Mouse (Mus musculus) thymus, postnatal 0 days (tissue): Measurements from ENCODE around the gene Ddx52. TPM values are rescaled to one million over a fixed set of nuclear protein-coding genes. Genes with fewer than 3 reads are reported as not detected.

Experiments used
- polyA plus RNA-seq: library from polyadenylated mRNA; unstranded; fragments of >200 nt; fragmentation: Nextera tagmentation; extraction: Ambion mirVana; gene quantifications from 2 replicates; pipeline ENCODE4 v1.2.1, GENCODE M21; 2015

The Ddx52 gene
- polyA plus RNA-seq, 1 experiment from 2014 or later: 51.2 TPM

Other genes starting within 250 kb of the Ddx52 start
- 17.2 and 17.8 TPM in 2 replicates for gene Wfdc17, start 238.1 kb upstream of the Ddx52 start, polyA plus RNA-seq
- gene Wfdc18, start 233.0 kb upstream of the Ddx52 start, polyA plus RNA-seq: 48.5 and 54.9 TPM in 2 replicates
- gene Wfdc21, start 195.1 kb upstream of the Ddx52 start, polyA plus RNA-seq: 13.4 and 15.6 TPM in 2 replicates
- gene Heatr6, start 188.4 kb upstream of the Ddx52 start, polyA plus RNA-seq: 19.4 and 23.5 TPM in 2 replicates
- gene Hnf1b, start 92.0 kb upstream of the Ddx52 start, polyA plus RNA-seq: not detected in 2 replicates
- 16.7 and 17.6 TPM in 2 replicates for gene Synrg, start 22.4 kb downstream of the Ddx52 start, polyA plus RNA-seq
- gene Dusp14, start 127.2 kb downstream of the Ddx52 start, polyA plus RNA-seq: 12.8 and 13.6 TPM in 2 replicates
- gene Tada2a, start 187.5 kb downstream of the Ddx52 start, polyA plus RNA-seq: 17.5 and 19.7 TPM in 2 replicates
- gene Acaca, start 187.6 kb downstream of the Ddx52 start, polyA plus RNA-seq: 4.5 and 5.4 TPM in 2 replicates
- not detected in 2 replicates for gene Gm11437, start 225.4 kb downstream of the Ddx52 start, polyA plus RNA-seq